Mouse (Mus musculus): ENCODE results near the gene 1500011B03Rik. TPM values are rescaled to one million over a fixed set of nuclear protein-coding genes. Genes with fewer than 3 reads are reported as not detected.

Gene 1500011B03Rik
- polyA plus RNA-seq, 1 experiment from 2014 or later: 32.5 TPM

DNA sequence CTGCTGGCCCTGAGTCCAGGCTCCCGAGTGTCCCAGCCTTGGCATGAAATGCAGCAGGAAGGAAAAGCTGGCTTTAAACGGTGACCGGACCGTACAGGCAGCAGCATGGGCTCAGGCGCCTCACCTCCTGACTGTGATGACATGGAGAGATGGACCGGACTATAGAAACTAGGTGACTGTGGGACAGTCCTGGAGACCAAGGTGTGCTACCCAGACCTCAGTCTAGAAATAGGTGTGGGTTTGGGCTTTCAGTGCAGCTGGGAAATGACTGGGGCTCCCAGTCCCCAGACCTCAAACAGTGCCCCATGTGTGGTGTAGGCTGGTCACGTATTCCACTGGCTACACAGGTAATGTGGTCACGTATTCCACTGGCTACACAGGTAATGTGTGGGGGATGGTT, 16.6 kb downstream of the 1500011B03Rik start:
- Histone ChIP-seq H3K9me3 (ENCODE audit: low read length) (no peaks in the 10 kb centered on the region), H3K4me1 (ENCODE audit: insufficient read depth) (peaks cover 16% of the 10 kb centered on the region), H3K27ac (ENCODE audit: low read depth) (peak overlapping the region; percentile 82), H3K4me3 (ENCODE audit: low read depth, low read length) (peak overlapping the region; percentile 17; the same call in 1 of the 2 replicates), H3K9ac (replicated peaks) (peak overlapping the region; percentile 22; the same call in 1 of the 2 replicates), H3K27me3 (ENCODE audit: insufficient read depth, low read length) (no peaks in the 10 kb centered on the region), H3K36me3 (replicated peaks; ENCODE audit: insufficient read depth, low read length) (peaks cover 45% of the 10 kb centered on the region), H3K4me2 (ENCODE audit: low read depth, low read length) (peak overlapping the region; percentile 41)
- ATAC-seq: no peak
- TF ChIP-seq CTCF (IDR thresholded peaks at IDR 0.05; ENCODE audit: low read depth): no peak
- no peak for TF ChIP-seq EP300 (IDR thresholded peaks at IDR 0.05; ENCODE audit: low read depth)
- no peak for DNase-seq
- WGBS (ENCODE audit: insufficient replicate concordance): 51% methylated on average over 8 of the region's 8 CpGs

DNA sequence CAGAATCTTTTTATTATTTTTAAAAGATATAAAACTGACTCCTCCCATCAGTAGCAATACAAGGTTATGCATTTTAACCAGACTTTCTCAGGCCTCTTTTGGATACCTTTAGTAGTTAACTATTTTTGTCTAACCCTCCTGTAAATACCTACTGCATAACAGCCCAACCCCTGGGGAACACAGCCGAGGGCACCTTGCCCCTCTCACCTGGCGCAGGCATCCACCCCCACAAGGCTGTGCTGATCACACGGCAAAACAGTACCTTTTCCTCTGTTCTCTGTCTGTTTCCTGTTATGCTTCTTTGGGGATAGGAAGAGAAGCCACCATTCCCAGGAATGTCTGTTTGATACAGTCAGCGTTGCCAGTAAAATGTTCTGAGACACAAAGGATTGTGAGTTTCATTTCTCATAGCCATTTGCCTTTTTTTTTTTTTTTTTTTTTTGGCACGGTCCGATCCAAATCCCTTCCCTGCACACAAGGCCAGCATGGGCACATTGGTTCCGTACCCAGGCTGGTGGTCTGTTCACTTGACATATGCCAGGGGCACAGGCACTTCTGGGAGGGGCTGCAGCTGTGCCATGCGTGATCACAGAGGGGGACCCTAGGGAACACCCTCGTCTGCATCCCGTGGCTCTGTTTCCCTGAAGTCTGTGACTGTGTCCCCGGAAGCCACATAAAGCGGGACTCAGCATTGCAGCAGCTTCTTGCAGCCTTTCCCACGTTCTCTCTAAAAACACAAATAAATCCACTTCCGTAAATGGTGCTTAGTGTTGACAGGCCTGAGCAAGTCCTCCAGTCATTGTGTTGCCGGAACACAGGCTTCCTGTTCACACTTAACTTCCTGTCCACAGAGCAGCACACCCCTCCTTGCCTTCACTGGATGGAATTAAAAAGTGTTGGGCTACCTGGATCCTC, 17.6 kb downstream of the 1500011B03Rik start:
- WGBS (ENCODE audit: insufficient replicate concordance): 41% methylated on average over 15 of the region's 15 CpGs
- ATAC-seq: peak; percentile 40
- no peak for DNase-seq
- peak overlapping the region; percentile 82 for H3K27ac ChIP-seq (ENCODE audit: low read depth)
- peaks cover 48% of the 10 kb centered on the region for H3K36me3 ChIP-seq (replicated peaks; ENCODE audit: insufficient read depth, low read length)
- H3K4me1 ChIP-seq (ENCODE audit: insufficient read depth): peaks cover 16% of the 10 kb centered on the region
- H3K4me2 ChIP-seq (ENCODE audit: low read depth, low read length): peak overlapping the region; percentile 41
- no peak overlapping the region; the same call in 1 of the 2 replicates for H3K9ac ChIP-seq (replicated peaks)
- no peak for TF ChIP-seq CTCF (IDR thresholded peaks at IDR 0.05; ENCODE audit: low read depth)
- TF ChIP-seq EP300 (IDR thresholded peaks at IDR 0.05; ENCODE audit: low read depth): no peak
- H3K9me3 ChIP-seq (ENCODE audit: low read length): no peaks in the 10 kb centered on the region
- no peak overlapping the region for H3K4me3 ChIP-seq (ENCODE audit: low read depth, low read length)
- H3K27me3 ChIP-seq (ENCODE audit: insufficient read depth, low read length): no peaks in the 10 kb centered on the region

DNA sequence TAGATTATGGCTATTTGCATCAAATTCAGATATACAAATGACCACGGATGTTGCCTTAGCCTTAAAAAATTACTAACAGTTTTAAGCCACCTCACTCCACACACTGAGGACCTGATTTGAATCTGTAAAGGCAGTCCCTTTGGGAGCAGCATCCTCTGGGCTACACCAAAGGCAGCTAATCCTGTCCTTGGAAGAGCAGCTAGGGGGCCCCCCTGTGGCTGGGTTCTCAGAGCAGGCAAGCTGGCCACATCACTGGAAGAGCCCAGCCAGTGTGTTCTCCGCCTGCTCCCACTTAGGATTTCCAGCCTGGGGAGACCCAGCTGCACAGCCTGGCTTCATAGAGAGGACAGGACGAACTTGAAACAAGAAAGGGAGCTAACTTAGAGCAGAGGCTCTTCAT, 18.3 kb downstream of the 1500011B03Rik start:
- Histone ChIP-seq H3K4me1 (ENCODE audit: insufficient read depth) (peaks cover 16% of the 10 kb centered on the region), H3K27me3 (ENCODE audit: insufficient read depth, low read length) (no peaks in the 10 kb centered on the region), H3K36me3 (replicated peaks; ENCODE audit: insufficient read depth, low read length) (peaks cover 52% of the 10 kb centered on the region), H3K4me3 (ENCODE audit: low read depth, low read length) (no peak overlapping the region), H3K4me2 (ENCODE audit: low read depth, low read length) (no peak overlapping the region), H3K9ac (replicated peaks) (no peak overlapping the region), H3K27ac (ENCODE audit: low read depth) (peak overlapping the region; percentile 44; the same call in 1 of the 2 replicates), H3K9me3 (ENCODE audit: low read length) (no peaks in the 10 kb centered on the region)
- WGBS (ENCODE audit: insufficient replicate concordance): 63% methylated on average over 3 of the region's 3 CpGs
- DNase-seq: peak; percentile 50
- no peak for ATAC-seq
- no peak for TF ChIP-seq EP300 (IDR thresholded peaks at IDR 0.05; ENCODE audit: low read depth)
- peak; percentile 62 for TF ChIP-seq CTCF (IDR thresholded peaks at IDR 0.05; ENCODE audit: low read depth)

DNA sequence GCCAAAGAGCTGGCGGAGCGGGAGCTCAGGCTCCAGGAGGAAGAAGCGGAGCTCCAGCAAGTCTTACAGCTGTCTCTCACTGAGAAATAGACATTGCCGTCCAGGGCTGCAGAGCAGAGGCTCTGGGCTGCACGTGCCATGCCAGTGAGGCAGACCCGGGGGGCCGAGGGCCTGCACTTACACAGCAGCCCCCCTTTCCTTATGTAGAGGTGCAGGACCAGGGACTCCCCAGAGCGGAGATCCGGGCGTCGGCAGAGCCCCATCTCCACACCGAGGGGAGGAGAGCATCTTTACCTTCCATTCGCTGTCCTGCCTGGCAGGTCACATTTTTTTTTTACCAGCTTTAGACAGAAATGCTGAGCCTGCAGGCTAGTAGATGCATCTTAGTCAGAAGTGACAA, 18.9 kb downstream of the 1500011B03Rik start:
- Histone ChIP-seq H3K9ac (replicated peaks) (no peak overlapping the region), H3K4me3 (ENCODE audit: low read depth, low read length) (no peak overlapping the region), H3K9me3 (ENCODE audit: low read length) (no peaks in the 10 kb centered on the region), H3K36me3 (replicated peaks; ENCODE audit: insufficient read depth, low read length) (peaks cover 56% of the 10 kb centered on the region), H3K4me2 (ENCODE audit: low read depth, low read length) (no peak overlapping the region), H3K27me3 (ENCODE audit: insufficient read depth, low read length) (no peaks in the 10 kb centered on the region), H3K4me1 (ENCODE audit: insufficient read depth) (peaks cover 16% of the 10 kb centered on the region), H3K27ac (ENCODE audit: low read depth) (no peak overlapping the region)
- 89% methylated on average over 13 of the region's 13 CpGs for WGBS (ENCODE audit: insufficient replicate concordance)
- ATAC-seq (no peak), DNase-seq (no peak)
- TF ChIP-seq CTCF (IDR thresholded peaks at IDR 0.05; ENCODE audit: low read depth): no peak
- no peak for TF ChIP-seq EP300 (IDR thresholded peaks at IDR 0.05; ENCODE audit: low read depth)

DNA sequence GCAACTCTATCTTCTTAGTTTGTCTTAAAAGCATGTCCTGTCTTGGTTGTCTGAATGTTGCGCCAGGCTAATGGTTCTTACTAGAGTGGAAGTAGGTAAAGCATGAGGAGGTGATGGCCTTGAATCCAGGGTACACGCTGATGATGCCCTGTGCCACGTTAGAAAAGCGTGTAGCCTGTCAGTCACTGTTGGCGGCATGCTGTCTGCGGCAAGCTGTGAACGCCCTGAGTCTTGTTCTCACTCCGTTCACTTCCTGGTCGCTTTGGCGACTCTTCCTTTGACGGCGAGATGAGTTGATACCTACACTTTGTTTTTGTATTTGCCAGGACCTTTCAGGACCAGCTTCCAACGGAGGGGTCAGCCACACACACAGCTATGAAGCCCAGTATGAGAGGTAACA, 20.0 kb downstream of the 1500011B03Rik start:
- DNase-seq (no peak), ATAC-seq (no peak)
- H3K27me3 ChIP-seq (ENCODE audit: insufficient read depth, low read length): no peaks in the 10 kb centered on the region
- peaks cover 16% of the 10 kb centered on the region for H3K4me1 ChIP-seq (ENCODE audit: insufficient read depth)
- H3K4me2 ChIP-seq (ENCODE audit: low read depth, low read length): no peak overlapping the region
- no peak overlapping the region for H3K9ac ChIP-seq (replicated peaks)
- H3K27ac ChIP-seq (ENCODE audit: low read depth): no peak overlapping the region
- H3K36me3 ChIP-seq (replicated peaks; ENCODE audit: insufficient read depth, low read length): peaks cover 65% of the 10 kb centered on the region
- H3K9me3 ChIP-seq (ENCODE audit: low read length): no peaks in the 10 kb centered on the region
- H3K4me3 ChIP-seq (ENCODE audit: low read depth, low read length): no peak overlapping the region
- no peak for TF ChIP-seq CTCF (IDR thresholded peaks at IDR 0.05; ENCODE audit: low read depth)
- no peak for TF ChIP-seq EP300 (IDR thresholded peaks at IDR 0.05; ENCODE audit: low read depth)
- WGBS (ENCODE audit: insufficient replicate concordance): 87% methylated on average over 13 of the region's 13 CpGs

DNA sequence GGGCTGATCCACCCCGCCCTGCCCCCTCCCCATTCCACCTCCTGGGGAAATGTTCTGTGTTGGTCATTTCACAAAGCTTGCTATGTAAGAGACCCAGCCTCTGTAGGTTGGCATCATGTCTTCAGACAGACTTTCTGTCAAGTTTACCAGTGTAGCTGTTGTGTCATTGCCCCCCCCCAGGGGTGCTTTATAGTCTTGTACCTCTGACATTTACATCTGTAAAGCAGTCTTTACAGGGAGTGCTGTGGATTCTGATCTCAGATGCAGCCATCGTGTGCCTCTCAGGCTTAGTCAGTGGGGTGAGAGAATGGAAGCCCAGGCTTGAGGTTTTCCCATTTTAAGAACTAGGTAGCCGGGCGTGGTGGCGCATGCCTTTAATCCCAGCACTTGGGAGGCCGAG, 21.4 kb downstream of the 1500011B03Rik start:
- ATAC-seq: no peak
- no peak for DNase-seq
- 97% methylated on average over 6 of the region's 6 CpGs for WGBS (ENCODE audit: insufficient replicate concordance)
- no peak overlapping the region for H3K4me2 ChIP-seq (ENCODE audit: low read depth, low read length)
- H3K36me3 ChIP-seq (replicated peaks; ENCODE audit: insufficient read depth, low read length): peaks cover 71% of the 10 kb centered on the region
- no peak overlapping the region for H3K27ac ChIP-seq (ENCODE audit: low read depth)
- peaks cover 9% of the 10 kb centered on the region; the same call in 1 of the 2 replicates for H3K4me1 ChIP-seq (ENCODE audit: insufficient read depth)
- H3K27me3 ChIP-seq (ENCODE audit: insufficient read depth, low read length): no peaks in the 10 kb centered on the region
- H3K4me3 ChIP-seq (ENCODE audit: low read depth, low read length): no peak overlapping the region
- H3K9me3 ChIP-seq (ENCODE audit: low read length): no peaks in the 10 kb centered on the region
- TF ChIP-seq CTCF (IDR thresholded peaks at IDR 0.05; ENCODE audit: low read depth) (no peak), EP300 (IDR thresholded peaks at IDR 0.05; ENCODE audit: low read depth) (no peak)
- no peak overlapping the region for H3K9ac ChIP-seq (replicated peaks)

All from liver, postnatal 0 days (tissue).